Mouse (Mus musculus) limb, embryonic 15.5 days (tissue): Measurements from ENCODE around the gene Taf13. TPM values are rescaled to one million over a fixed set of nuclear protein-coding genes. Genes with fewer than 3 reads are reported as not detected.

Source experiments
- ATAC-seq: fragments of 200-750 bp; cut with Nextera tagmentation; 2 replicates; pipeline ENCODE4 v1.8.0; 2017; ENCODE audit warnings: low read depth, moderate TSS enrichment; ENCODE audit not compliant: insufficient number of reproducible peaks, low FRiP score, low TSS enrichment
- H3K27ac ChIP-seq: fragments of 300-500 bp; sonication (generic); 2 replicates; pipeline ENCODE4 v1.5.1; 2015; ENCODE audit warnings: moderate library complexity, mild to moderate bottlenecking, inconsistent platforms
- H3K27me3 ChIP-seq: fragments of 300-500 bp; sonication (generic); 2 replicates; pipeline ENCODE4 v1.6.1; 2015; ENCODE audit warnings: inconsistent platforms
- H3K36me3 ChIP-seq: fragments of 300-500 bp; sonication (generic); 2 replicates; pipeline ENCODE4 v1.6.1; 2015; ENCODE audit warnings: inconsistent platforms
- H3K4me1 ChIP-seq: fragments of 300-500 bp; sonication (generic); 2 replicates; pipeline ENCODE4 v1.6.1; 2015; ENCODE audit warnings: inconsistent platforms
- H3K4me2 ChIP-seq: fragments of 300-500 bp; sonication (generic); 2 replicates; pipeline ENCODE4 v1.6.1; 2015; ENCODE audit warnings: mild to moderate bottlenecking, inconsistent platforms
- H3K4me3 ChIP-seq: fragments of 300-500 bp; sonication (generic); 2 replicates; pipeline ENCODE4 v1.5.1; 2015; ENCODE audit warnings: mild to moderate bottlenecking, inconsistent platforms
- H3K9ac ChIP-seq: fragments of 300-500 bp; sonication (generic); 2 replicates; pipeline ENCODE4 v1.6.1; 2015; ENCODE audit warnings: inconsistent platforms
- H3K9me3 ChIP-seq: fragments of 300-500 bp; sonication (generic); 2 replicates; pipeline ENCODE4 v1.6.1; 2016; ENCODE audit warnings: inconsistent platforms
- WGBS: fragments of 180-500 bp; shearing (Covaris S2); methylation state at CpG from one replicate; pipeline ENCODE4 v1.1.7; 2015; 5-methylcytosine and 5-hydroxymethylcytosine counted together
- microRNA-seq: library from miRNA; unstranded; fragments of <30 nt; microRNA quantifications from one replicate; pipeline ENCODE4, GENCODE M21; 2016
- polyA plus RNA-seq: library from polyadenylated mRNA; unstranded; fragments of >200 nt; fragmentation: Nextera tagmentation; extraction: Ambion mirVana; gene quantifications from 2 replicates; pipeline ENCODE4 v1.2.1, GENCODE M21; 2015

The Taf13 gene
- polyA plus RNA-seq, 1 experiment from 2014 or later: 53.5 TPM

DNA sequence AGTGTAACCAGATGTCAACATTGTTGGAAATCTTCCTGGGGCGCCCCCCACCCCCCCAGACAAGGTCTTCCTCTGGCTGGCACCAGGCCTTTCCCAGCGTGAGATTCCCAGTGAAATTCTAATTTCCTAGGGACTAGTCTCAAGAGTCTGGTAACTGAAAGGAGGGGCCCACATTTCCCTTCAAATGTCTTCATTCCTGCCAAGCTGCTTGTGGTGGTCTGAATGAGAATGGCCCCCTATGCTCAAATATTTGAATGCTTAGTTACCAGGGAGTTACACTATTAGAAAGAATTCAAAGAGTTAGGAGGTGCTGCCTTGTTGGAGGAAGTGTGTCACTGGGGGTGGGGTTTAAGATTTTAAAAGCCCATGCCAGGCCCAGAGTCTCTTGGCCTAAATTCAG lies 16.9 kb downstream of the Taf13 start:
- Histone ChIP-seq H3K27me3 (no peaks in the 10 kb centered on the region), H3K36me3 (no peaks in the 10 kb centered on the region), H3K27ac (no peak overlapping the region), H3K9ac (no peak overlapping the region), H3K4me1 (peaks cover 11% of the 10 kb centered on the region), H3K4me3 (no peak overlapping the region), H3K4me2 (no peak overlapping the region), H3K9me3 (no peaks in the 10 kb centered on the region)
- 31% methylated on average over 2 of the region's 2 CpGs for WGBS
- ATAC-seq: no peak

- 5% methylated on average over 44 of the region's 44 CpGs for WGBS
- Histone ChIP-seq H3K4me3 (peak within 1 kb of the TSS; percentile 95), H3K4me2 (peak within 1 kb of the TSS; percentile 98), H3K9me3 (no peaks in the 10 kb centered on the region), H3K9ac (peak within 1 kb of the TSS; percentile 79), H3K4me1 (peaks cover 11% of the 10 kb centered on the region), H3K36me3 (no peaks in the 10 kb centered on the region), H3K27ac (peak within 1 kb of the TSS; percentile 75), H3K27me3 (no peaks in the 10 kb centered on the region)
- ATAC-seq: peak; percentile 99
Observed at GRCm38 (mm10) chr3:108590786-108591529, 19.5 kb downstream of the Taf13 start, which contains the start of gene Wdr47. TSS of gene Wdr47 (plus strand) at chr3:108591279.

GRCm38 (mm10) chr3:108591530-108592522 lies 20.3 kb downstream of the Taf13 start:
- Histone ChIP-seq H3K4me1 (peaks cover 11% of the 10 kb centered on the region), H3K36me3 (no peaks in the 10 kb centered on the region), H3K4me2 (peak overlapping the region; percentile 98), H3K9me3 (no peaks in the 10 kb centered on the region), H3K4me3 (peak overlapping the region; percentile 95), H3K27me3 (no peaks in the 10 kb centered on the region), H3K9ac (peak overlapping the region; percentile 79), H3K27ac (peak overlapping the region; percentile 75)
- WGBS: under 1% methylated on average over 61 of the region's 61 CpGs
- peak; percentile 62 for ATAC-seq

DNA sequence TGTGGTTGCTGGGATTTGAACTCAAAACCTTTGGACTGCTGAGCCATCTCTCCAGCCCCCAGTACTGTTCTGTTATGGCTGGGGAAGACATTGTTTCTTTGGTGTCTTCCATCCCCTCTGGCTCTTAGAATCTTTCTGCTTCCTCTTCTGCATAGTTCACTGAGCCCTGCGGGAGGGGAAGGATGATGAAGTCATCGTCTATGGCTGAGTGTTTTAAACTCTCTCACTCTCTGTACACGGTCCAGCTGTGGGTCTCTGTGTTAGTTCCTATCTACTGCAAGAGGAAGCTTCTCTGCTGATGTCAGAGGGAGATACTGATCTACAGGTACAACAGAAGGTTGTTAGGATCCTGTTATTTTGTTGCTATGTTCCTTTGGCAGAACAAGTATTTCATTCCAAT lies 37.4 kb downstream of the Taf13 start:
- ATAC-seq: no peak
- Histone ChIP-seq H3K9me3 (no peaks in the 10 kb centered on the region), H3K4me2 (no peak overlapping the region), H3K4me3 (no peak overlapping the region), H3K27ac (no peak overlapping the region), H3K4me1 (no peaks in the 10 kb centered on the region), H3K27me3 (no peaks in the 10 kb centered on the region), H3K36me3 (0 out of 2 replicates have a peak, but pooled peaks cover 4% of the 10 kb centered on the region), H3K9ac (no peak overlapping the region)
- WGBS: 63% methylated on average over 3 of the region's 3 CpGs

Small RNA genes within 50 kb of the gene (microRNA-seq; reads per million reads assigned to microRNA genes)
- not detected for gene Gm22860

Other genes starting within 250 kb of the Taf13 start
- gene Mybphl, start 206.8 kb upstream of the Taf13 start, polyA plus RNA-seq: not detected in 2 replicates
- 37.8 and 40.2 TPM in 2 replicates for gene Psrc1, start 187.9 kb upstream of the Taf13 start, polyA plus RNA-seq
- gene Celsr2, start 156.1 kb upstream of the Taf13 start, polyA plus RNA-seq: 11.7 and 11.9 TPM in 2 replicates
- 115 and 123 TPM in 2 replicates for gene Sars, start 126.5 kb upstream of the Taf13 start, polyA plus RNA-seq
- gene 1700013F07Rik, start 37.5 kb upstream of the Taf13 start, polyA plus RNA-seq: 0.26 TPM in 1 of 2 replicates, not detected in the other
- 0.63 and 0.77 TPM in 2 replicates for gene 5330417C22Rik, start 35.2 kb upstream of the Taf13 start, polyA plus RNA-seq
- 52.2 and 53.4 TPM in 2 replicates for gene Tmem167b, start 9.2 kb upstream of the Taf13 start, polyA plus RNA-seq
- 15.8 and 18.1 TPM in 2 replicates for gene Wdr47, start 19.6 kb downstream of the Taf13 start, polyA plus RNA-seq
- 91.5 and 98.2 TPM in 2 replicates for gene Clcc1, start 82.2 kb downstream of the Taf13 start, polyA plus RNA-seq
- 95.9 and 103 TPM in 2 replicates for gene Gpsm2, start 150.6 kb downstream of the Taf13 start, polyA plus RNA-seq
- 1.3 and 1.5 TPM in 2 replicates for gene Aknad1, start 168.0 kb downstream of the Taf13 start, polyA plus RNA-seq